Mouse (Mus musculus) embryonic fibroblast, embryonic 13.5 days (primary cell): ENCODE measurements around the gene Dip2b. TPM values are rescaled to one million over a fixed set of nuclear protein-coding genes. Genes with fewer than 3 reads are reported as not detected.

Experiments used
- H3K27ac ChIP-seq: 2 replicates; pipeline ENCODE4 v1.5.1; 2012; ENCODE audit warnings: low read length, control low read depth, inconsistent platforms; ENCODE audit not compliant: insufficient read depth
- H3K4me1 ChIP-seq: 2 replicates; pipeline ENCODE4 v1.6.1; 2011; ENCODE audit warnings: low read length; ENCODE audit not compliant: control insufficient read depth, insufficient read depth
- H3K4me3 ChIP-seq: 2 replicates; pipeline ENCODE4 v1.5.1; 2011; ENCODE audit warnings: mild to moderate bottlenecking, control low read depth, low read length; ENCODE audit not compliant: insufficient read depth
- CTCF ChIP-seq: IDR thresholded peaks from 2 replicates; pipeline ENCODE4 v1.5.1; 2011; ENCODE audit warnings: mild to moderate bottlenecking, control low read depth, low read length, moderate library complexity, borderline replicate concordance; ENCODE audit not compliant: insufficient read depth
- POLR2A ChIP-seq: IDR thresholded peaks from 2 replicates; pipeline ENCODE4 v1.6.1; 2011; ENCODE audit warnings: low read depth, mild to moderate bottlenecking, control low read depth, low read length, moderate library complexity
- polyA plus RNA-seq: library from polyadenylated mRNA; stranded (reverse); fragments of >200 nt; gene quantifications from 2 replicates; pipeline ENCODE4 v1.2.4, GENCODE M21; 2011; ENCODE audit warnings: low read depth; ENCODE audit not compliant: missing spikeins, insufficient read length

Gene Dip2b
- polyA plus RNA-seq, 1 experiment, result 20.6 TPM

DNA sequence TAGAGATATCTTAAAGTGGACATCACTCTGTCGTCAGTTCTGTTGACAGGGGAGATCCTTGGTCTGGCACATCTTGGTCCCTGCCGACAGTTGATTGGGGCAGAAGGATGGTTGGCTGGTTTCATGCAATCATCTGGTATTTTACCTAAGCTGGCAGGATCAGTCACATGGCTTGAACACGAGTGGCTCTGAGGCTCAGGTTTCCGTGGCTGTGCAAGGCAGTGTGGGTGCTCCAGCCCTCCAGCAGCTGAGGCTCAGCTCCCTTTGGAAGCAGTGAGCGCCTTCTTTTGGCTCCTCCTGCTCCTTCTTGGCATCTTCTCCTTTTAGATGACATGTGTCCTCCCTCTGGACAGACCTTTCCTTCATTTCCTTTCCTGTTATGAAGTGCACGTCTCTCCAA lies 7.1 kb downstream of the Dip2b start:
- Histone ChIP-seq H3K4me1 (peaks cover 5% of the 10 kb centered on the region; the same call in 1 of the 2 replicates), H3K4me3 (no peak overlapping the region), H3K27ac (no peak overlapping the region)
- TF ChIP-seq POLR2A (no peak), CTCF (no peak)

GRCm38 (mm10) chr15:100049496-100050087 lies 11.1 kb downstream of the Dip2b start:
- no peak overlapping the region for H3K27ac ChIP-seq
- H3K4me3 ChIP-seq, result no peak overlapping the region
- H3K4me1 ChIP-seq, result 0 out of 2 replicates have a peak, but pooled peaks cover 2% of the 10 kb centered on the region
- TF ChIP-seq POLR2A, result no peak
- no peak for TF ChIP-seq CTCF

- no peaks in the 10 kb centered on the region for H3K4me1 ChIP-seq
- TF ChIP-seq CTCF (no peak), POLR2A (no peak)
These were observed 12.5 kb downstream of the Dip2b start for GRCm38 (mm10) chr15:100050940-100051339.

DNA sequence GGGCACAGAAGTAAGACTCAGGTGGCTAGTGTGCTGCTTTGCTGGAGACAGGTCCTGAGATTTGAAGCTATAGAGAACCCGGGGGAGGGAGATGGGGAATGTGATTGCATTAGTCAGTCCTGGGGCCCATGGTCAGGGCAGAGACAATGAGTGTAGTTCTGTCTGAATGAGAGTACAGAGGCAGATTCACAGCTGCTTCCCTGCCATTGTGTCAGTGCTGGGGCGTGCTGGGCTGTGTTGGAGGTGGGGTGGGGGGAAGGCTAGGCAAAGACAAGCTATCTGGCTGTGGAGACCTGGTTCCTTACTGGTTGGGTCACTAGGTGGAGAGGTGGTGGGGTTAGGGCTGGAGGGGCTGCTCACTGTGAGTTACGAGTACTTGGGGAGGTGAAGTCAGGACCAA lies 14.3 kb downstream of the Dip2b start:
- Histone ChIP-seq H3K4me3 (no peak overlapping the region), H3K4me1 (no peaks in the 10 kb centered on the region), H3K27ac (no peak overlapping the region)
- TF ChIP-seq CTCF (no peak), POLR2A (no peak)

More at GRCm38 (mm10) chr15:100050940-100051339, 12.5 kb downstream of the Dip2b start:
- Histone ChIP-seq H3K27ac (no peak overlapping the region), H3K4me3 (no peak overlapping the region)

- Histone ChIP-seq H3K4me3 (no peak overlapping the region), H3K4me1 (no peaks in the 10 kb centered on the region), H3K27ac (no peak overlapping the region)
- no peak for TF ChIP-seq CTCF
- TF ChIP-seq POLR2A, result no peak
These were observed 18.0 kb downstream of the Dip2b start for GRCm38 (mm10) chr15:100056397-100056908.

- no peaks in the 10 kb centered on the region for H3K4me1 ChIP-seq
- TF ChIP-seq POLR2A (no peak), CTCF (no peak)
- no peak overlapping the region for H3K27ac ChIP-seq
- H3K4me3 ChIP-seq, result no peak overlapping the region
These were observed 19.2 kb downstream of the Dip2b start for GRCm38 (mm10) chr15:100057698-100058097.

DNA sequence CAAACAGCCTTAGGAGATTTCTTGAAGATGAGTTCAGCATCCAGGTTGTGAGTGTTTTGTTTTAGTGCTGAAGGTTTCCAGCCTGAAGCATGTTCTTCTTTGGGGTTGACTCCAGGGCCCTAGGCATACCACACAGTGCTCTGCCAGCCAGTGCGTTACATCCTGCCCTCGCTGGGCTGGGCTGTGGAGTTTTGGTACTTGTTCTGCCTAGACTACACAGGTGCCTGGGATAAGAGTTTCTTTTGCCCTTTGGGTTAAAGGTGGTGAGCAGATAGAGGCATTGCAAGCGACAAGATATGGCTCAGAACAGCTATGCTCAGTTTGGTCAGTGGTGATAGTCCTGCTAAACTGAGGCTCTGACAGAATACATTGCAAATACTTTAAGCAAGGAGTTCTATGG lies 19.7 kb downstream of the Dip2b start:
- H3K4me3 ChIP-seq, result no peak overlapping the region
- no peak overlapping the region for H3K27ac ChIP-seq
- TF ChIP-seq POLR2A, result no peak
- no peak for TF ChIP-seq CTCF
- H3K4me1 ChIP-seq, result no peaks in the 10 kb centered on the region

DNA sequence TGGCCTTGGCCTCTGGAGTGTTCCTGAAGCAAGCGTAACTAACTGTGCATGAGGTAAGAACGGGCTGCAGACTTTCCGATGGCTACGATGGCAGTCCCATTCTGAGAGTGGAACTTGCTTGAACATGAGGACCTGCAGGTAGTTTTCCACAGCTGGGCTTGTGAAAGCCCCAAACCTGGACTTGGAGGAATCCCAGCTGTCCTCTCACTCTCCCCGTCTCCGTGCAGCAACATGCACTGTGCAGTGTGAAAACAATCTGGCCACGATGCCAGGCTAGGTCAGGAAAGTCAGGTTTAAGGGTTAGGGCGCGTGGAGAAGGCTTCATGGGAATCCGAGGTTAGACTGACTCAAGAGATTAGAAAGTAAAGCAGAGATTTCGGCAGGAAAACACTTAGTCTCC lies 20.4 kb downstream of the Dip2b start:
- TF ChIP-seq POLR2A (no peak), CTCF (no peak)

DNA sequence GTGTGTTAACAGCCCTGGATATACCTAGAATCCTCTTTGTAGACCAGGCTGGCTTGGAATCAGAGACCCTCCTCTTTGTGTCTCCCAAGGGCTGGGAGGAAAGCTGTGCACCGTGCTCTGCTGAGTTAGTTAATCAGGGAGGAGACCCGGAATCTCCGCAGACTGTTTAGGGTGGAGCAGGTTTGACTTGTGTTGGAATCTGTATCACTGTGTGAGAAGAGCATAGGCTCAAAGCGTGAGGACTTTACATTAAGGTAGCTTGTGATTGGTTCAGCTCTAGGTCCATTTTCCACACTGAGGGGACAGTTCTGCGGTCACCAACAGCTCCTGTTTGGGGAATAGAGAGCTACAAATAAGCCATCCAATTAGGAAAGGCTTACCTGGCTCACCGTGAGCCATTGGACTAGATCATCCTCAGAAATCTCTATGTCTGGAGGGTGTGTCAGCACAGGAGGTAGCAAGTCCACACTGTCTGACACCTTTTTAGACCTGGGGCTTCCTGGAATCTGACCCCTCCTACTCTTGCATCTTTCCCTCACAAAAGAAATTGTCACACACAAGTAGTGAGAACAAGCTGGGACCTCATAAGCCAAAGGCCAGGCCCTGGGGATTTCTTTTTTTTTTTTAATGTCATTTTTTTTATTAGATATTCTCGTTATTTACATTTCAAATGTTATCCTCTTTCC lies 21.3 kb downstream of the Dip2b start:
- TF ChIP-seq CTCF, result no peak
- no peak for TF ChIP-seq POLR2A
- H3K27ac ChIP-seq, result no peak overlapping the region
- no peaks in the 10 kb centered on the region for H3K4me1 ChIP-seq
- H3K4me3 ChIP-seq, result no peak overlapping the region

More for the DNA sequence above, 20.4 kb downstream of the Dip2b start:
- Histone ChIP-seq H3K27ac (no peak overlapping the region), H3K4me1 (no peaks in the 10 kb centered on the region), H3K4me3 (no peak overlapping the region)

DNA sequence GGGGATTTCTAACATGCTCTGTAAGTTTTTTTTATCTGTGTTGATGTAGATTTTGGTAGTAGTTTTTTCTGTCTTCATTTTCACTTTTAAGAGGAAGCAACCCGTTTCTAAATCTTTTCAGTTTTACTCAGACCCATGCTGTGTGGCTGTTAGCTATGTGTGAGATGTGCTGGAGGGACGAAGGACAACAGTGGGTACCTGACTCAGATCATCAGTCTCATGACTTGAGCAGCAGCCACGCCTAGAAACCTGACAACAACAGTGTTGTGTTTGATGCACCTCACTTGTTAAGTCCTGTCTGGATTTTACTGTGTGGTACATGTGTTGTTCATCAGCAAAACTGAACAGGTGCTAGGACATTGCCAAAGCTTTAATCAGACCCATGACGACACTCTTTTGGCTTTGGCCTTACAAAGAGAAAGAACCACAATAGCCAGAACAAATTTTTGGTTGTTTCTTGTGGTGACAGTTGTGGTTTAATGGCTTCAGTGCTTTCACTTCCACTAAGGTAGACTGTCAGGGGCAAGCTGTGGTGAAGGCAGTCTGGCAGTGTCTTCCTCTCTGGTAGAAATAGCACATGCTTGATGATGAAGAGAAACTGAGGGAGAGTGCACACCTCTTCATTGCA lies 22.2 kb downstream of the Dip2b start:
- H3K4me3 ChIP-seq, result no peak overlapping the region
- TF ChIP-seq CTCF, result no peak
- no peak for TF ChIP-seq POLR2A
- H3K4me1 ChIP-seq, result no peaks in the 10 kb centered on the region
- H3K27ac ChIP-seq, result no peak overlapping the region
